Mouse (Mus musculus): ENCODE results near the gene Ly86.
A peak's percentile ranks its signal among the peaks of the same experiment; 100 is the strongest.

Gene Ly86

GRCm38 (mm10) chr13:37344909-37345772, at the start of gene Ly86:
TSS of gene Ly86 (plus strand) at chr13:37345208.
- DNase-seq (ENCODE audit: low spot score in 2 of 2), result peak in 1 of 2 experiments; percentile 30

- DNase-seq (ENCODE audit: low spot score in 2 of 2), result no peak
Measured at GRCm38 (mm10) chr13:37297886-37298285, 47.1 kb upstream of the Ly86 start.

GRCm38 (mm10) chr13:37298856-37299255, 46.2 kb upstream of the Ly86 start:
- DNase-seq (ENCODE audit: low spot score in 2 of 2), result no peak

- no peak for DNase-seq (ENCODE audit: low spot score in 2 of 2)
Measured at GRCm38 (mm10) chr13:37302877-37303276, 42.1 kb upstream of the Ly86 start.

GRCm38 (mm10) chr13:37308006-37308405, 37.0 kb upstream of the Ly86 start:
- DNase-seq (ENCODE audit: low spot score in 2 of 2), result peak in 1 of 2 experiments; percentile 8

- peak in 1 of 2 experiments; percentile 27 for DNase-seq (ENCODE audit: low spot score in 2 of 2)
Measured at GRCm38 (mm10) chr13:37309296-37309695, 35.7 kb upstream of the Ly86 start.

- no peak for DNase-seq (ENCODE audit: low spot score in 2 of 2)
Measured at GRCm38 (mm10) chr13:37310331-37310730, 34.7 kb upstream of the Ly86 start.

GRCm38 (mm10) chr13:37311555-37312221, 33.3 kb upstream of the Ly86 start:
- peak; percentile 76 to 81 for DNase-seq (ENCODE audit: low spot score in 2 of 2)

GRCm38 (mm10) chr13:37312222-37312928, 32.6 kb upstream of the Ly86 start:
- peak; percentile 96 to 97 for DNase-seq (ENCODE audit: low spot score in 2 of 2)

GRCm38 (mm10) chr13:37312951-37313350, 32.1 kb upstream of the Ly86 start:
- no peak for DNase-seq (ENCODE audit: low spot score in 2 of 2)

- DNase-seq (ENCODE audit: low spot score in 2 of 2), result peak in 1 of 2 experiments; percentile 58
Measured at GRCm38 (mm10) chr13:37325504-37325903, 19.5 kb upstream of the Ly86 start.

GRCm38 (mm10) chr13:37329747-37330146, 15.3 kb upstream of the Ly86 start:
- DNase-seq (ENCODE audit: low spot score in 2 of 2), result no peak

GRCm38 (mm10) chr13:37330971-37331370, 14.0 kb upstream of the Ly86 start:
- DNase-seq (ENCODE audit: low spot score in 2 of 2), result no peak

GRCm38 (mm10) chr13:37332779-37333543, 12.0 kb upstream of the Ly86 start:
- DNase-seq (ENCODE audit: low spot score in 2 of 2), result peak in 1 of 2 experiments; percentile 13

GRCm38 (mm10) chr13:37333544-37333870, 11.5 kb upstream of the Ly86 start:
- DNase-seq (ENCODE audit: low spot score in 2 of 2), result no peak

- no peak for DNase-seq (ENCODE audit: low spot score in 2 of 2)
Measured at GRCm38 (mm10) chr13:37337269-37337668, 7.7 kb upstream of the Ly86 start.

- DNase-seq (ENCODE audit: low spot score in 2 of 2), result no peak
Measured at GRCm38 (mm10) chr13:37337871-37338270, 7.1 kb upstream of the Ly86 start.

- no peak for DNase-seq (ENCODE audit: low spot score in 2 of 2)
Measured at GRCm38 (mm10) chr13:37342804-37343203, 2.2 kb upstream of the Ly86 start.

- no peak for DNase-seq (ENCODE audit: low spot score in 2 of 2)
Measured at GRCm38 (mm10) chr13:37345823-37346222, 815 bp downstream of the Ly86 start.

GRCm38 (mm10) chr13:37347871-37348595, 3.0 kb downstream of the Ly86 start:
- no peak for DNase-seq (ENCODE audit: low spot score in 2 of 2)

- DNase-seq (ENCODE audit: low spot score in 2 of 2), result no peak
Measured at GRCm38 (mm10) chr13:37349051-37349450, 4.0 kb downstream of the Ly86 start.

Data from right cerebral cortex, postnatal 10 days (tissue).